Mouse (Mus musculus) lung, embryonic 16.5 days (tissue): Measurements from ENCODE around the gene Oaz1. TPM values are rescaled to one million over a fixed set of nuclear protein-coding genes. Genes with fewer than 3 reads are reported as not detected.
"Not testable (repeated sequence)": the region's sequence is repeated elsewhere in the genome, so short reads cannot be mapped to it uniquely, and the experiment has no call there.

ENCODE experiments used
- ATAC-seq: fragments of 200-750 bp; cut with Nextera tagmentation; 2 replicates; pipeline ENCODE4 v1.8.0; 2017; ENCODE audit warnings: low read depth, mild to moderate bottlenecking, moderate library complexity
- H3K27ac ChIP-seq: fragments of 300-500 bp; sonication (generic); 2 replicates; pipeline ENCODE4 v1.5.1; 2014; ENCODE audit warnings: mild to moderate bottlenecking, control low read depth, low read length
- H3K27me3 ChIP-seq: fragments of 300-500 bp; sonication (generic); 2 replicates; pipeline ENCODE4 v1.6.1; 2014; ENCODE audit warnings: low read depth, low read length, mixed read lengths; ENCODE audit not compliant: control insufficient read depth, insufficient read depth
- H3K36me3 ChIP-seq: fragments of 300-500 bp; sonication (generic); 2 replicates; pipeline ENCODE4 v1.6.1; 2014; ENCODE audit warnings: low read length; ENCODE audit not compliant: control insufficient read depth, insufficient read depth
- H3K4me1 ChIP-seq: fragments of 300-500 bp; sonication (generic); replicated peaks from 2 replicates; pipeline ENCODE4 v1.6.1; 2014; ENCODE audit warnings: low read length, mixed read lengths; ENCODE audit not compliant: control insufficient read depth, insufficient read depth
- H3K4me2 ChIP-seq: fragments of 300-500 bp; sonication (generic); 2 replicates; pipeline ENCODE4 v1.6.1; 2014; ENCODE audit warnings: low read depth, low read length, control low read depth
- H3K4me3 ChIP-seq: fragments of 300-500 bp; sonication (generic); 2 replicates; pipeline ENCODE4 v1.5.1; 2014; ENCODE audit warnings: mild to moderate bottlenecking, low read length, control low read depth
- H3K9ac ChIP-seq: fragments of 300-500 bp; sonication (generic); 2 replicates; pipeline ENCODE4 v1.6.1; 2014; ENCODE audit warnings: low read length, control low read depth
- H3K9me3 ChIP-seq: fragments of 300-500 bp; sonication (generic); 2 replicates; pipeline ENCODE4 v1.6.1; 2016; ENCODE audit warnings: low read length; ENCODE audit not compliant: control insufficient read depth
- WGBS: fragments of 180-500 bp; shearing (Covaris S2); extraction: QIAGEN DNeasy Blood & Tissue Kit; methylation state at CpG from one replicate; pipeline ENCODE4 v1.1.7; 2014; 5-methylcytosine and 5-hydroxymethylcytosine counted together
- polyA plus RNA-seq: library from polyadenylated mRNA; unstranded; fragments of >200 nt; fragmentation: Nextera tagmentation; extraction: Ambion mirVana; gene quantifications from 2 replicates; pipeline ENCODE4 v1.2.1, GENCODE M21; 2015

The Oaz1 gene
- polyA plus RNA-seq, 1 experiment from 2014 or later = 1,799 TPM

DNA sequence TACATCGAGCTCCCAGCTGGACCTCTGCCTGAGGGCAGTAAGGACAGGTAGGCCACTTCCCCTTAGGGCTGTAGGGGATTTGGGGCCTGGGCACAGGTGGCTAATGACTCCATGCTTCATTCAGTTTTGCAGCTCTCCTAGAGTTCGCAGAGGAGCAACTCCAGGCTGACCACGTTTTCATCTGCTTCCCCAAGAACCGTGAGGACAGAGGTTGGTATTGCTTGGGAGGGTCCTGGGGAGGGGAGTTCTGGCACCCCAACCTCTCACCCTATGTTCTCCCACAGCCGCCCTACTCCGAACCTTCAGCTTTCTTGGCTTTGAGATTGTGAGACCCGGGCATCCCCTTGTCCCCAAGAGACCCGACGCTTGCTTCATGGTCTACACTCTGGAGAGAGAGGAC, 2.1 kb downstream of the Oaz1 start:
- H3K9me3 ChIP-seq, H3K9ac ChIP-seq: not testable (repeated sequence)

GRCm38 (mm10) chr10:80829359-80830278, 3.2 kb downstream of the Oaz1 start:
- Histone ChIP-seq H3K36me3 (peaks cover 7% of the 10 kb centered on the region), H3K27ac (no peak overlapping the region), H3K9me3 (0 out of 2 replicates have a peak, but pooled peaks cover 4% of the 10 kb centered on the region), H3K9ac (no peak overlapping the region), H3K4me3 (no peak overlapping the region), H3K4me2 (no peak overlapping the region), H3K4me1 (peaks cover 17% of the 10 kb centered on the region), H3K27me3 (peaks cover 15% of the 10 kb centered on the region)
- no peak for ATAC-seq
- 58% methylated on average over 1 of the region's 1 CpGs for WGBS

More for the DNA sequence above, 2.1 kb downstream of the Oaz1 start:
- not testable (repeated sequence) for ATAC-seq, H3K36me3 ChIP-seq, H3K27me3 ChIP-seq, H3K4me3 ChIP-seq, H3K27ac ChIP-seq
- H3K4me1 ChIP-seq = peaks cover 17% of the 10 kb centered on the region
- peak overlapping the region; percentile 96; the same call in 1 of the 2 replicates for H3K4me2 ChIP-seq
- WGBS = 72% methylated on average over 7 of the region's 9 CpGs

DNA sequence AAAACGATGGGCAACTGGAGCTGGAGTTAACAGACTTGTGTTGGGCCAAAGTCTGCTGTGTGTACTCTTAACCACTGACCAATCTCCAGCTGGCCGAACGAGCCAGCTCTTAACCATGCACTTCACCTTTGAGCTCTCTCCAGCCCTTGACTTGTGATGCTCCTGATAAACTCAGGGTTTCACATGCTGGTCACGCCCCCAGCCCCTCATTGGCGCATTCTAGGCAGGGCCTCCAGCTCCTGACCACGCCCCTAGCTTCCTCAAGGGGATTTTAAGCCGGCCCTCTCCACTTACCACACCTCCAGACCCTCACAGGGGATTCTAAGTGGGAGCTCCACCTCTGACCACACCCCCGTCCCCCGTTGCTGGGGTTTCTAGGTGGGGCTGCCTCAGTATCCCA, 4.7 kb downstream of the Oaz1 start:
- peaks cover 17% of the 10 kb centered on the region for H3K4me1 ChIP-seq
- H3K27me3 ChIP-seq = peaks cover 30% of the 10 kb centered on the region
- ATAC-seq = no peak
- no peak overlapping the region for H3K4me2 ChIP-seq
- no peak overlapping the region for H3K9ac ChIP-seq
- H3K4me3 ChIP-seq = no peak overlapping the region
- H3K36me3 ChIP-seq = peaks cover 7% of the 10 kb centered on the region
- H3K9me3 ChIP-seq = 0 out of 2 replicates have a peak, but pooled peaks cover 4% of the 10 kb centered on the region
- H3K27ac ChIP-seq = no peak overlapping the region
- 3% methylated on average over 9 of the region's 9 CpGs for WGBS

- 0 out of 2 replicates have a peak, but pooled peaks cover 4% of the 10 kb centered on the region for H3K9me3 ChIP-seq
- no peak overlapping the region for H3K4me3 ChIP-seq
- peaks cover 40% of the 10 kb centered on the region for H3K27me3 ChIP-seq
- H3K9ac ChIP-seq = no peak overlapping the region
- H3K4me2 ChIP-seq = no peak overlapping the region
- H3K4me1 ChIP-seq = peaks cover 12% of the 10 kb centered on the region
- H3K36me3 ChIP-seq = peaks cover 7% of the 10 kb centered on the region
- 69% methylated on average over 7 of the region's 7 CpGs for WGBS
- H3K27ac ChIP-seq = no peak overlapping the region
- ATAC-seq = no peak
Measured at GRCm38 (mm10) chr10:80832818-80833217, 6.4 kb downstream of the Oaz1 start.

- H3K27ac ChIP-seq = no peak overlapping the region
- H3K4me1 ChIP-seq = peaks cover 6% of the 10 kb centered on the region
- H3K27me3 ChIP-seq = peaks cover 40% of the 10 kb centered on the region
- 45% methylated on average over 28 of the region's 30 CpGs for WGBS
- no peak for ATAC-seq
- H3K4me3 ChIP-seq = no peak overlapping the region
- 0 out of 2 replicates have a peak, but pooled peaks cover 4% of the 10 kb centered on the region for H3K9me3 ChIP-seq
- no peak overlapping the region for H3K9ac ChIP-seq
- no peak overlapping the region for H3K4me2 ChIP-seq
- no peaks in the 10 kb centered on the region for H3K36me3 ChIP-seq
Measured at GRCm38 (mm10) chr10:80835617-80836016, 9.2 kb downstream of the Oaz1 start.

- Histone ChIP-seq H3K36me3 (no peaks in the 10 kb centered on the region), H3K9ac (no peak overlapping the region), H3K27ac (no peak overlapping the region), H3K4me1 (no peaks in the 10 kb centered on the region), H3K27me3 (peaks cover 43% of the 10 kb centered on the region), H3K4me3 (no peak overlapping the region), H3K9me3 (0 out of 2 replicates have a peak, but pooled peaks cover 4% of the 10 kb centered on the region), H3K4me2 (no peak overlapping the region)
- 30% methylated on average over 7 of the region's 7 CpGs for WGBS
- ATAC-seq = no peak
Measured at GRCm38 (mm10) chr10:80836949-80837379, 10.5 kb downstream of the Oaz1 start.

DNA sequence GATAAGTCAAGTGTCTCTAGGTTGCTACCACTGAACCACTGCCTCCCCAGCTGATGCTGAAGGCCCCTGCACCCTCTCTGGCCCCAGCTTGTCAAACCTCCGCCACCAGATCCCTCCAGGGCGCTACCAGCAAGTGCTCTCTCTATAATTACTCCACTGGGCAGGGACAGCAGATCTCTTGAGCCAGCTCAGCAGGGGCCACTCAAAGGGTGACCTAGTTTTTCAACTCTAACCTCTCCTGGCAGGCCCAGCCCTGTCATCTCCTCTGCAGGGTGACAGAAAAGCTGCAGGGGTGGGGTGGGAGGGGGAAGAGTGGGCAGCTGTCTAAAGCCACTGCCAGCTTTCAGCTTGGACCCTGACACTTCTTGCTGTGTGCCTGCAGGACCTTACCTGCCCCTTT, 11.4 kb downstream of the Oaz1 start:
- Histone ChIP-seq H3K4me3 (no peak overlapping the region), H3K27me3 (peaks cover 50% of the 10 kb centered on the region), H3K9ac (no peak overlapping the region), H3K36me3 (no peaks in the 10 kb centered on the region), H3K27ac (no peak overlapping the region), H3K9me3 (0 out of 2 replicates have a peak, but pooled peaks cover 4% of the 10 kb centered on the region), H3K4me2 (no peak overlapping the region), H3K4me1 (no peaks in the 10 kb centered on the region)
- WGBS = 8% methylated on average over 2 of the region's 2 CpGs
- ATAC-seq = no peak

GRCm38 (mm10) chr10:80838346-80838912, 12.0 kb downstream of the Oaz1 start:
- Histone ChIP-seq H3K4me3 (no peak overlapping the region), H3K27me3 (peaks cover 52% of the 10 kb centered on the region), H3K4me2 (no peak overlapping the region), H3K36me3 (no peaks in the 10 kb centered on the region), H3K27ac (no peak overlapping the region), H3K4me1 (no peaks in the 10 kb centered on the region), H3K9me3 (0 out of 2 replicates have a peak, but pooled peaks cover 4% of the 10 kb centered on the region), H3K9ac (no peak overlapping the region)
- WGBS = 58% methylated on average over 2 of the region's 2 CpGs
- ATAC-seq = no peak

- Histone ChIP-seq H3K9ac (no peak overlapping the region), H3K4me3 (no peak overlapping the region), H3K4me2 (no peak overlapping the region), H3K27ac (no peak overlapping the region), H3K4me1 (no peaks in the 10 kb centered on the region; the same call in 1 of the 2 replicates), H3K36me3 (no peaks in the 10 kb centered on the region), H3K27me3 (peaks cover 53% of the 10 kb centered on the region), H3K9me3 (no peaks in the 10 kb centered on the region)
- 55% methylated on average over 6 of the region's 6 CpGs for WGBS
- ATAC-seq = no peak
Measured at GRCm38 (mm10) chr10:80839848-80840247, 13.4 kb downstream of the Oaz1 start.
